Mouse (Mus musculus): ENCODE measurements around the gene Rnf152. TPM values are rescaled to one million over a fixed set of nuclear protein-coding genes. Genes with fewer than 3 reads are reported as not detected.

Rnf152 gene
- polyA plus RNA-seq, 1 experiment = 0.08 TPM

DNA sequence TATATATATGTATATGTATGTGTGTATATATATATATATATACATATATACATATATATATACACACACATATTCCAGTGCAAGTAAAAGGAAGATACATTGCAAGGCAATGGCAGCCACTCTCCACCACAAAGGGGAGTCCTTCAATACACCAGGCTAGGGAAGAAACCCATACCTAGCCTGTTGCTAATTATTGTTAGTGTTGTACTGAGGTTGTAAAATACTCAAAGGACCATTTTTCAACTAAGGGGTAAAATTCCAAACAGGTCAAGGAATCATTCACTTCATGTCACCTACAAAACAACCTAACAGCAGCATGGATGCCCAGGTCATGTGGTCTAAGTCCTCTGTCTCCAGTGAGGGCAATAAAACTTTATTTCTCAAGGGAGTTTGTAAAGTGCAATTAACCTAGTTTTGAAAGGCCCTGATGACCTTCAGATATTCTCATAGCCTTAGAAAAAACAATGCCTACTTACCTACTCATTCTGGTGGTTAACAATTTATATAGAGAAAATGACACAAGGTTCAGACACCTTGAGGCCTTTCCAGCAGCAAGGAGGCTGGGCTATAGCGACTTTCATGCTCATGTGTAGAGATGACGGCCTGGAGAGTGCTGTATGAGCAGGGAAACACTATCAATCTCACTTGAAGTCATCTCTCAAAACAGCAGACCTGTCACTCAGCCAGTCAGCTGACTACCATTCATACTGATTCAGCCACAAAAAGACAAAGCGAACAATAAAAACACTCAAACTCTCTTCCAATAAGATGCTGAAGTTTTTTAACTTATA lies 42.3 kb downstream of the Rnf152 start:
- no peak for TF ChIP-seq POLR2A (IDR thresholded peaks at IDR 0.05; ENCODE audit: borderline replicate concordance, low read depth, low read length)
- TF ChIP-seq CTCF (IDR thresholded peaks at IDR 0.05; ENCODE audit: low read depth, low read length) = no peak

DNA sequence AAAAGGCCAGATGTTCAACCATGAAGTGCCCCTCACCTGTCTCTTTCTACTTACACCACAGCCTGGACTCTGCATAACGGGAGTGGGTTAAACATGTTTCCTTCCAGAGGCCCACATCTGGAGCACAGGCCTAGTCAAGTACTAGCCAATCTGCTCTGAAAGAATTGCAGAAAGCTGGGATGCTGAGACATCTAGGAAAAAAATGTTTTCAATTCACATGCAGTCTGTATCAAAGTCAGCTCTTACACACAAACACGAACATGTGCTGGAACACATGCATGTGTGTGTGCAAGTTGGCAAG lies 44.0 kb downstream of the Rnf152 start:
- H3K27ac ChIP-seq (ENCODE audit: insufficient read depth, low read depth, low read length) = no peak overlapping the region
- no peak for TF ChIP-seq CTCF (IDR thresholded peaks at IDR 0.05; ENCODE audit: low read depth, low read length)
- no peak for TF ChIP-seq POLR2A (IDR thresholded peaks at IDR 0.05; ENCODE audit: borderline replicate concordance, low read depth, low read length)
- H3K4me3 ChIP-seq (ENCODE audit: insufficient read depth, low read length) = no peak overlapping the region
- no peaks in the 10 kb centered on the region for H3K4me1 ChIP-seq (ENCODE audit: control insufficient read depth, insufficient read depth, low read length)

More for the DNA sequence above, 42.3 kb downstream of the Rnf152 start:
- Histone ChIP-seq H3K4me3 (ENCODE audit: insufficient read depth, low read length) (no peak overlapping the region), H3K4me1 (ENCODE audit: control insufficient read depth, insufficient read depth, low read length) (no peaks in the 10 kb centered on the region), H3K27ac (ENCODE audit: insufficient read depth, low read depth, low read length) (no peak overlapping the region)

DNA sequence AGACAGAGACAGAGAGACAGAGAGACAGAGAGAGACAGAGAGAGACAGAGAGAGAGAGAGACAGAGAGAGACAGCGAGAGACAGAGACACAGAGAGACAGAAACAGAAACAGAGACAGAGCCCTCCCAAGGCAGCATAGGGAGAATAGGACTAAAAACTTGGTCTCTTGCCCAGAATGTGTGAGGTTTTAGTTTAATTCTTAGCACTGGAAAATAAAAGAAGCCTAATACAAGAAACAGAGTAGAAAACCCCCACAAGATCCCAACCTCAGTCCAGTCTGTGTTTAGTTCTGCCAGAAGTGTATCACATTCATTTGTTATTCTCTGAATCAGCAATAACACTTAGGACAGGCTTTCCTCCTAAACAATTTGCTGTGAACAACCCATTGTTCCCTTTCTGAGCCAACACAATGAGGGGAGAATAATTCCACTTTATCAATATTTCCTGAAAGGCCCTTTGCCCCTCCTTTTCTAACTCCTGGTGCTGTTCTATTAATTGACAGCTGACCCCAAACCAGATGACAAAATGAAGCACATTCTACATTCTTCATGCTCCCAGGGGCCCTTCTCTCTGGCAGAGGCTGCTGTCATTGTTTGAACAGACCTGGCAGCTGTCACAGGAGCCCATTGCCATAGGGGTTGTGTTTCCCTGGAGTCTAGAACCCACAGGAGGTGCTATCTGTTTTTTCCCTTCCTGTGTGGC lies 44.5 kb downstream of the Rnf152 start:
- Histone ChIP-seq H3K27ac (ENCODE audit: insufficient read depth, low read depth, low read length) (no peak overlapping the region), H3K4me1 (ENCODE audit: control insufficient read depth, insufficient read depth, low read length) (no peaks in the 10 kb centered on the region), H3K4me3 (ENCODE audit: insufficient read depth, low read length) (no peak overlapping the region)
- TF ChIP-seq POLR2A (IDR thresholded peaks at IDR 0.05; ENCODE audit: borderline replicate concordance, low read depth, low read length) = no peak
- TF ChIP-seq CTCF (IDR thresholded peaks at IDR 0.05; ENCODE audit: low read depth, low read length) = no peak

DNA sequence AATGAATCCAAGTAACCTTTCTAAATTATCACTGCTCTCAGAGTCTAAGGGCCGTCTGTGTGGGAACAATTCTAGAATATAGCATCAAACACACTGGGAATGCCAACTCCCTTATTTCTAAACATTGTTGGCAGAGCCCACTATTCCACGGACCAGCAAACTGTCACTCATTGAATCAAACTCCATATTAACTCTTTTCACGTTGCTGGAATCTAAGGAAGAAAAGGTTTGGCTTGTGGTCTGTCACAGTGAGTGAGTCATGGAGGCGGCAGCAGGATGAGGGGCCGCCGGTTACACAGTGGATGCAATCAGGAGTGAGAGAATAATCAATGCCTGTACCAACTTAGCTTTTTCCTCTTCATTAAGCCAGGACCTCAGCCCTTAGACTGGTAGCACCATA lies 54.3 kb downstream of the Rnf152 start:
- no peak overlapping the region for H3K27ac ChIP-seq (ENCODE audit: insufficient read depth, low read depth, low read length)
- TF ChIP-seq CTCF (IDR thresholded peaks at IDR 0.05; ENCODE audit: low read depth, low read length) (no peak), POLR2A (IDR thresholded peaks at IDR 0.05; ENCODE audit: borderline replicate concordance, low read depth, low read length) (no peak)
- H3K4me1 ChIP-seq (ENCODE audit: control insufficient read depth, insufficient read depth, low read length) = no peaks in the 10 kb centered on the region
- no peak overlapping the region for H3K4me3 ChIP-seq (ENCODE audit: insufficient read depth, low read length)

DNA sequence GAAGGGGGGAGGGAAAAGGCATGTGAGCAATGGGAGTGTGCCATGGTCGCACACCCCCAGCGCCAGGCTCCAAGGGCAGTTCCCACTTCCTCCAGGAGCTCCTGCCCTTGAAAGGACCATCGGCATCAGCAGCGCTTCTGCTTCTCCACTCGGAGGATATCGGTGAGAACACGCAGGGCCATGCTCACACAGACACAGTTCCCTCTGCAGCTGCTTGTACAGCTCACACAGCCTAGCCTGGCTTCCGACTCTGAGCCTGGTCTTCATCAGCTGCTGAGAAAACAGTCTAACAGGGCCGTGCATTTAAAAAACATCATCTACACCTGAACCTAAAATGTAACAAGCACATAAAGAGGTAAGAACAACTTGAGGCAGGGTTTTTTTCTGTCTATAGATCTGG lies 54.7 kb downstream of the Rnf152 start:
- no peak for TF ChIP-seq POLR2A (IDR thresholded peaks at IDR 0.05; ENCODE audit: borderline replicate concordance, low read depth, low read length)
- TF ChIP-seq CTCF (IDR thresholded peaks at IDR 0.05; ENCODE audit: low read depth, low read length) = no peak
- Histone ChIP-seq H3K4me1 (ENCODE audit: control insufficient read depth, insufficient read depth, low read length) (no peaks in the 10 kb centered on the region), H3K4me3 (ENCODE audit: insufficient read depth, low read length) (no peak overlapping the region), H3K27ac (ENCODE audit: insufficient read depth, low read depth, low read length) (no peak overlapping the region)

DNA sequence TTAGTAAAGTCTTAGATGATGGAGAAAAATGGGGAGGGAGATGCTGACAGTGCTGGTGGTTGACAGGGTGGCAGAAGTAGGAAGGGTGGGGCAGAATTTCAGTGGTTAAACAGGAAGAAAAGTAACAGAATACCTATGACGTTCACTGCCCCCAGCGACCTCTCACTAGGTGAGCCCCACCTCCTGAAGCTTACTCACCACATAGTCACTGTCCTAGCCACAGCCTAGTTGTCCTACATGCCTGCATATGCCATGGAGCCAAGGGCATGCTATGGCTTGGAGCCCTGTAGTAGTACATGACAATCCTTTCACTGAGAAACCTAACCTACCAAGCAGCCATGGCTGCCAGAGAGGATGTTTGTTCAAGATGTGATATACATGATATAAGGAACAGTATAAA lies 64.7 kb downstream of the Rnf152 start:
- Histone ChIP-seq H3K4me3 (ENCODE audit: insufficient read depth, low read length) (no peak overlapping the region), H3K27ac (ENCODE audit: insufficient read depth, low read depth, low read length) (no peak overlapping the region), H3K4me1 (ENCODE audit: control insufficient read depth, insufficient read depth, low read length) (no peaks in the 10 kb centered on the region)
- TF ChIP-seq CTCF (IDR thresholded peaks at IDR 0.05; ENCODE audit: low read depth, low read length) (no peak), POLR2A (IDR thresholded peaks at IDR 0.05; ENCODE audit: borderline replicate concordance, low read depth, low read length) (no peak)

DNA sequence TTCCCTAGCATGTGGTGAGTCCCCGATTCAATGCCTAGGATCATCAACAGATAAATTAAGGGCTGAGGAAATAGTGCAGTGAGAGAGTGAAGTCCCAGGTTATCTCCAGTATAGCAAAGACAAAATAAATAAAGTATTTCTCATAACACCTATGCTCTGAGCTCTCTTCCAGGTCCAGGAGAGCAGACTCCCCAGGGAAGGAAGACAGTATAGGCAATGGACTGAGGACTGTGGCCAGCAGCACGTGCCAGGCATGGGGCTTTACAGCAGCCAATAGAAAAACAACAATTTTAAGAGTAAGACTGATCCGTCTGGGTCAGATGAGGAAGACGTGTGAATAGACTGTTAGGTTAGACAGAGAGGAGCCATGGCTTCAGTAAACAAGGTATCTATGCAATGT lies 69.0 kb downstream of the Rnf152 start:
- Histone ChIP-seq H3K4me3 (ENCODE audit: insufficient read depth, low read length) (no peak overlapping the region), H3K4me1 (ENCODE audit: control insufficient read depth, insufficient read depth, low read length) (no peaks in the 10 kb centered on the region), H3K27ac (ENCODE audit: insufficient read depth, low read depth, low read length) (no peak overlapping the region)
- TF ChIP-seq POLR2A (IDR thresholded peaks at IDR 0.05; ENCODE audit: borderline replicate concordance, low read depth, low read length) (no peak), CTCF (IDR thresholded peaks at IDR 0.05; ENCODE audit: low read depth, low read length) (no peak)

DNA sequence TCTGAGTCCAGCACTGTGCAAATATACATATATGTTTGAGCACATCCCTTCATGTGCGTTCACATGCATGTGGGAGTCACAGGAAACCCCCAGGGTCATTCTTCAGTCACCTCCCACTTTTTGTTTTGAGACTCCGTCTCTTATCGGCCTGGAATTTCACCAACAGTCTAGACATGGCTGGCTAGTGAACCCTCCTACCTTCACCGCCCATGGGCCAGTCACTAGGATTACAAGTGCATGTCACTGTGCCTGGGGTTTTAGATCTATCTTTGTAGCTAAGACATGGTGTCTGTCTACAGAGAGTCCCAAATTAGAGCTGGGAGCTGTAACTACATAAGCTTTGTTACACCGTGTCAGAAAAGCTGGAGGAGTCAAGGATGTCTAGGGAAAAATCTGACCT lies 69.6 kb downstream of the Rnf152 start:
- Histone ChIP-seq H3K27ac (ENCODE audit: insufficient read depth, low read depth, low read length) (no peak overlapping the region), H3K4me3 (ENCODE audit: insufficient read depth, low read length) (no peak overlapping the region), H3K4me1 (ENCODE audit: control insufficient read depth, insufficient read depth, low read length) (no peaks in the 10 kb centered on the region)
- TF ChIP-seq CTCF (IDR thresholded peaks at IDR 0.05; ENCODE audit: low read depth, low read length) (no peak), POLR2A (IDR thresholded peaks at IDR 0.05; ENCODE audit: borderline replicate concordance, low read depth, low read length) (no peak)

DNA sequence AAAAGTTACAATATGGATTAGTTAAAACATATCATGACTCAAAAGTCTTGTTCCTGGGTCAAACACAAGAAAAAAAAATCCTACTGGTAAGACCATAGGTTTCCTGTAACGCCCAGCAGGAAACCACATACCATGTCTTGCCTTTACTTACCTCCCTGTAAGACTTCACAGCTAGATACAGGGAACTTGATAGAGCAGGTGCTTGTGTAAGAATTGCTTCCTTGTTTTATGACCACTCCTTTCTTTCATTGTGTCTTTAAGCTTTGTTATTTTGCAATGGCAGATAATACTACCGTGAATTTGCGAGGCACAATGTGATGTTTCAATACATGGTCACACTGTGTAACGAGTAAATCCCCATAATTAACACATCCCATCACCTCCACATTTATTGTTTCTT lies 71.5 kb downstream of the Rnf152 start:
- H3K27ac ChIP-seq (ENCODE audit: insufficient read depth, low read depth, low read length) = no peak overlapping the region
- TF ChIP-seq CTCF (IDR thresholded peaks at IDR 0.05; ENCODE audit: low read depth, low read length) (no peak), POLR2A (IDR thresholded peaks at IDR 0.05; ENCODE audit: borderline replicate concordance, low read depth, low read length) (no peak)
- H3K4me3 ChIP-seq (ENCODE audit: insufficient read depth, low read length) = no peak overlapping the region
- no peaks in the 10 kb centered on the region for H3K4me1 ChIP-seq (ENCODE audit: control insufficient read depth, insufficient read depth, low read length)

DNA sequence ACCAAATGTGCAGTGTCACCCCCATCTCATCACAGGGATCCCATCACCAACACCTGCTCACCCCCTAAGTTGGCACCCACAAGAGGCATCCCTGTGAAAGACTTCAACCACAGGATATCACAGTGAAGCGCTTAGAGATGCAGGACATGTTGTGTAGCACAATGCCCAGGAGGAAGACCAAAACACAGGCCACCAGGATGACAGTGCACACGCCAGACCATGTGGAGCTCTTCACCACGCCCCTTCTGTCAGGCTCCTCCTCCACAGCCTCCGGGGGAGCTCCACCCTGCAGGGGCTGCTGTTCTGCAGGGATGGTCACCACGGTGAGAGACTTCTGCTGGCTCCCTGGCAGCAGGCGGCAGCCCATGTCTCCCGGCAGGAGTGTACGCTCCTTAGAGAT lies 72.4 kb downstream of the Rnf152 start:
- no peak overlapping the region for H3K27ac ChIP-seq (ENCODE audit: insufficient read depth, low read depth, low read length)
- H3K4me1 ChIP-seq (ENCODE audit: control insufficient read depth, insufficient read depth, low read length) = no peaks in the 10 kb centered on the region
- no peak for TF ChIP-seq CTCF (IDR thresholded peaks at IDR 0.05; ENCODE audit: low read depth, low read length)
- no peak for TF ChIP-seq POLR2A (IDR thresholded peaks at IDR 0.05; ENCODE audit: borderline replicate concordance, low read depth, low read length)
- no peak overlapping the region for H3K4me3 ChIP-seq (ENCODE audit: insufficient read depth, low read length)
